Mouse (Mus musculus): ENCODE data around the gene Nfasc. TPM values are rescaled to one million over a fixed set of nuclear protein-coding genes. Genes with fewer than 3 reads are reported as not detected.

The Nfasc gene
- polyA plus RNA-seq, 1 experiment = 2.0 TPM

DNA sequence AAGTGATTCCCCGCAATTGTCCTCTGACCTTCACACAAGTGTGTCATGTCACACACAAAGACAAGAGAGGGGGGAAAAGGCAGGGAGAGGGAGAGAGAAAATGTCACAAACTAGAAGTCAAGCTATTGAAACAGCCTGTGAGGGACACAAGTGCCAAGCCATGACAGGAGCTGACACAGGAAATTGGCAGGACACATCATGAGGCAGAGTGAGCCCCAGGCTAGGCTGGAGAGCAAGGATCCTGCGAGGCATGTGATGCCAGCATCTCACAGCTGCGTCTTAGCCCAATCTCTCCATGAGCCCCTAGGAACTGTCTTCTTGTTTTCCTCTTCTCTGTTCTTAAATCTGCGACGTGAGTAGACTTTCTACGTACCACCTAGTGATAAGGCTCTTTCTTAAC is 33.4 kb upstream of the Nfasc start:
- Histone ChIP-seq H3K4me3 (ENCODE audit: control insufficient read depth, insufficient read depth, low read length) (no peak overlapping the region), H3K27me3 (ENCODE audit: control insufficient read depth, insufficient read depth, low read length) (no peaks in the 10 kb centered on the region), H3K4me1 (replicated peaks; ENCODE audit: control insufficient read depth, insufficient read depth, low read length) (no peaks in the 10 kb centered on the region), H3K27ac (ENCODE audit: control insufficient read depth, insufficient read depth, low read length) (no peak overlapping the region), H3K36me3 (ENCODE audit: control insufficient read depth, insufficient read depth, low read length) (no peaks in the 10 kb centered on the region)
- no peak for DNase-seq
- TF ChIP-seq POLR2A (IDR thresholded peaks at IDR 0.05; ENCODE audit: control insufficient read depth, extremely low read depth, insufficient read depth, low read length, poor library complexity) = no peak
- no peak for TF ChIP-seq CTCF (IDR thresholded peaks at IDR 0.05; ENCODE audit: borderline replicate concordance, control insufficient read depth, extremely low read depth, insufficient read depth, low read length, poor library complexity)
- WGBS = 83% methylated on average over 6 of the region's 6 CpGs

DNA sequence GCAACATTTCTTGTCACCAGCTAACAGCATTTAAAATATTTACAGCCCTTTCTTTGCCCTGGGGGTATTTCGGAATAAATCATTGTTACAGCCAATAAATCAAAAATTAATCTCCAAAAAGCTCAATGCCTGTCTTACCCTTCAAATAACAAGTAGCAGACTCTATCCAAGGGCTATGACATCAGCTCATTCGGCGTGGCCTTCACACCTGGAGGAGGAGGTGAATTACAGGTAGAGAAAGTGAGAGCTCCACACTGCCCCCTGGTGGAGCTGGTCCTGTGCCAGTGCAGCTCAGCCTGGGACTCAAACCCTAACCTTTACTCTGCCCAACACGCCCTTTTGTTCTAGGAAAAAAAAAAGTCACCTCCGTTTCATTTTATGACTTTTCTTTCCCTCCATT is 29.8 kb upstream of the Nfasc start:
- DNase-seq = peak; percentile 48
- H3K4me1 ChIP-seq (replicated peaks; ENCODE audit: control insufficient read depth, insufficient read depth, low read length) = no peaks in the 10 kb centered on the region
- H3K27me3 ChIP-seq (ENCODE audit: control insufficient read depth, insufficient read depth, low read length) = no peaks in the 10 kb centered on the region
- H3K27ac ChIP-seq (ENCODE audit: control insufficient read depth, insufficient read depth, low read length) = no peak overlapping the region
- whole genome bisulfite sequencing = 27% methylated on average over 5 of the region's 5 CpGs
- TF ChIP-seq CTCF (IDR thresholded peaks at IDR 0.05; ENCODE audit: borderline replicate concordance, control insufficient read depth, extremely low read depth, insufficient read depth, low read length, poor library complexity) = peak; percentile 64; the same call in 1 of the 2 replicates
- no peak for TF ChIP-seq POLR2A (IDR thresholded peaks at IDR 0.05; ENCODE audit: control insufficient read depth, extremely low read depth, insufficient read depth, low read length, poor library complexity)
- no peak overlapping the region for H3K4me3 ChIP-seq (ENCODE audit: control insufficient read depth, insufficient read depth, low read length)
- H3K36me3 ChIP-seq (ENCODE audit: control insufficient read depth, insufficient read depth, low read length) = no peaks in the 10 kb centered on the region

DNA sequence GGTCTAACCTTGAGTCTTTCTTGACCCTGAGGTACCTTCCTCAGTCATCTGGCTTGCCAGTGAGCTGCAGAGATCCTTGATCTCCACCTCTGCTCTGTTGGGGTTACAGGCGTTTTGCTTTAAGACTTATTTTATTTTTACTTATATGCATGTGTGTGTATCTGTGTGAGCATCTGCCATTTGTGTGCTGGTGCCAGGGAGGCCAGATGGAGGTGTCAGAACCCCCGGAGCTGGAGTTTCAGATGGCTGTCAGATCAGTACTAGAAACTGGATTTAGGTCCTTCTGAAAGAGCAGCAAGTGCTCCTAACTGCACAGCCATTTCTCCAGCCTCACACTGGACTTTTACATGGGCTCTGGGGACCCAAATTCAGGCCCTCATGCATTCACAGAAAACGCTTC is 28.0 kb upstream of the Nfasc start:
- H3K27me3 ChIP-seq (ENCODE audit: control insufficient read depth, insufficient read depth, low read length) = no peaks in the 10 kb centered on the region
- no peaks in the 10 kb centered on the region for H3K4me1 ChIP-seq (replicated peaks; ENCODE audit: control insufficient read depth, insufficient read depth, low read length)
- H3K36me3 ChIP-seq (ENCODE audit: control insufficient read depth, insufficient read depth, low read length) = no peaks in the 10 kb centered on the region
- no peak overlapping the region for H3K4me3 ChIP-seq (ENCODE audit: control insufficient read depth, insufficient read depth, low read length)
- 79% methylated on average over 3 of the region's 3 CpGs for WGBS
- DNase-seq = no peak
- no peak overlapping the region for H3K27ac ChIP-seq (ENCODE audit: control insufficient read depth, insufficient read depth, low read length)
- no peak for TF ChIP-seq CTCF (IDR thresholded peaks at IDR 0.05; ENCODE audit: borderline replicate concordance, control insufficient read depth, extremely low read depth, insufficient read depth, low read length, poor library complexity)
- no peak for TF ChIP-seq POLR2A (IDR thresholded peaks at IDR 0.05; ENCODE audit: control insufficient read depth, extremely low read depth, insufficient read depth, low read length, poor library complexity)

DNA sequence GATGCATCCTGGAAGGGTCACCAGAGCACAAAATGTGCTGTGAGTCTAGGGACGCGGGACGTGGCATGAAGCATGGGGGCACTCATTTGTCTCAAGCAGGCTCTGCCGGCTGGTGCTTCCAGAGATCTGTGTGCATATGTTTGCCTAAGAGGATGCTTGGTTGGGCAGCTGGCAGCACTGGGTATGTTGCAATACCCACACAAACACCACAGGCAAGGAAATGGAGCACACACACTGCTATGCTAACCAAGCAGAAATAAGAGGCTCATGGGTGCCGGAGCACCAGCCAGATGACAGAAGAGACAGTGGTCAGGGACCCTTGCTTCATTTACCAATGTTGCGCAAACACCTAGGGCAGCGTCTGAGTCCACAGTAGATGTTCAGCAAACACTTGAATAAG is 25.8 kb upstream of the Nfasc start:
- no peak for TF ChIP-seq POLR2A (IDR thresholded peaks at IDR 0.05; ENCODE audit: control insufficient read depth, extremely low read depth, insufficient read depth, low read length, poor library complexity)
- TF ChIP-seq CTCF (IDR thresholded peaks at IDR 0.05; ENCODE audit: borderline replicate concordance, control insufficient read depth, extremely low read depth, insufficient read depth, low read length, poor library complexity) = no peak
- no peak overlapping the region for H3K27ac ChIP-seq (ENCODE audit: control insufficient read depth, insufficient read depth, low read length)
- no peak for DNase-seq
- WGBS = 93% methylated on average over 7 of the region's 7 CpGs
- no peak overlapping the region for H3K4me3 ChIP-seq (ENCODE audit: control insufficient read depth, insufficient read depth, low read length)
- no peaks in the 10 kb centered on the region for H3K27me3 ChIP-seq (ENCODE audit: control insufficient read depth, insufficient read depth, low read length)
- H3K4me1 ChIP-seq (replicated peaks; ENCODE audit: control insufficient read depth, insufficient read depth, low read length) = no peaks in the 10 kb centered on the region
- H3K36me3 ChIP-seq (ENCODE audit: control insufficient read depth, insufficient read depth, low read length) = no peaks in the 10 kb centered on the region

DNA sequence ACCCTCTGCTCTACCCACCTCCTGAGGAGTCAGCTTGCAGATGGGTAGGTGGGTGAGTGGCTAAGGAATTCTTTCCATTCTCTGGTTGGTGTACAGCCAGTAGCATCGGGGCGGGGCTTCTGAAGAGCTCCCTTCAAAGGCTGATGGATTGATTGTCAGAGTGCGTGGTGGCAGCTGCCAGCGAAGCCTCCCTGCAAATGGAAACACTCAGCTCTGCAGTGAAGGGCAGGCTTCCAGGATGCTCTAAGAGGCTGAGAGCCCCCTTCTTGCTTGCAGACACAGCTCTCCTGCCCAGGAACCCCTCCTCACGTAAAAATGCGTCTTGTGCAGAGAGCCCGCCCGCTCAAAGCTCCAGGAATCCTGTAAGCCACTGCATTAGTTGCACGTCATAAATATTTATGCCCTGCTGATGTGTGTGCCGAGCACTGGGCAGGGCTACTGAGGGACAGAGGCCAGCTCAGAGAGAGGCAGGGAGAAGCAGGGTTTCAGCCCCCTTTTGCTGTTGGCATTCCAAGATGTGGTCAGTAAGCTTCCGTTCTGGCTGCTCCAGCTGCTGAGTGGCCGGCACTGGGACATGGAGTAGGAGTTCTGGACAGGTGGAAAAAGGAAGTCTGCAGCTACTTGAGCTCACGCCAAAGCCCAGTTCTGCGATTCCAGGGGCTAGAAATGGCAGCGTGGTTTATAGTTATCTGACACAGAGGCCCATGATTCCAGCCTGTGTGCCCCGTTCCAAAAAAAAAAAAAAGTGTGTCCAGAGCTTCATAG is 24.5 kb upstream of the Nfasc start:
- DNase-seq = no peak
- WGBS = 39% methylated on average over 16 of the region's 16 CpGs
- no peaks in the 10 kb centered on the region for H3K4me1 ChIP-seq (replicated peaks; ENCODE audit: control insufficient read depth, insufficient read depth, low read length)
- no peaks in the 10 kb centered on the region for H3K27me3 ChIP-seq (ENCODE audit: control insufficient read depth, insufficient read depth, low read length)
- TF ChIP-seq CTCF (IDR thresholded peaks at IDR 0.05; ENCODE audit: borderline replicate concordance, control insufficient read depth, extremely low read depth, insufficient read depth, low read length, poor library complexity) (no peak), POLR2A (IDR thresholded peaks at IDR 0.05; ENCODE audit: control insufficient read depth, extremely low read depth, insufficient read depth, low read length, poor library complexity) (no peak)
- no peaks in the 10 kb centered on the region for H3K36me3 ChIP-seq (ENCODE audit: control insufficient read depth, insufficient read depth, low read length)
- H3K4me3 ChIP-seq (ENCODE audit: control insufficient read depth, insufficient read depth, low read length) = no peak overlapping the region
- H3K27ac ChIP-seq (ENCODE audit: control insufficient read depth, insufficient read depth, low read length) = no peak overlapping the region

DNA sequence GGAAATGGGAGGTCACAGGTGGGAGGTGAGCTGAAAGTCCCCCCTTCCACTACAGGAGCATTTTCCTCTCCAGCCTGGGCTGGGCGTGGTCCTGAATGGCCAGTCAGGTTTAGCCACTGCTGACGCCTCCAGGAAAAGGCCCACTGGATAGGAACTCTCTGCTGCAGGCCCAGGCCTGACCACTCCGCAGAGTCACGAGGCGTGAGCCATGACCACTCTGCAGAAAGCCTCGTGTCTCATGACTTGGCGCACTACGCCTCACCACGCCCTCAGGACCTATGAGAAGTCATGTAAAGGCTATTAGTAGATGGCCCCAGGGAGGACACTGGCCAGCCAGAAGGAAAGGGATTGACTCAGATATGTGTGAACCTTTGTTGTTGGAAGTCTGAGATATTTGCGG is 23.6 kb upstream of the Nfasc start:
- no peak overlapping the region for H3K27ac ChIP-seq (ENCODE audit: control insufficient read depth, insufficient read depth, low read length)
- TF ChIP-seq CTCF (IDR thresholded peaks at IDR 0.05; ENCODE audit: borderline replicate concordance, control insufficient read depth, extremely low read depth, insufficient read depth, low read length, poor library complexity) (no peak), POLR2A (IDR thresholded peaks at IDR 0.05; ENCODE audit: control insufficient read depth, extremely low read depth, insufficient read depth, low read length, poor library complexity) (no peak)
- H3K27me3 ChIP-seq (ENCODE audit: control insufficient read depth, insufficient read depth, low read length) = no peaks in the 10 kb centered on the region
- H3K36me3 ChIP-seq (ENCODE audit: control insufficient read depth, insufficient read depth, low read length) = no peaks in the 10 kb centered on the region
- H3K4me1 ChIP-seq (replicated peaks; ENCODE audit: control insufficient read depth, insufficient read depth, low read length) = no peaks in the 10 kb centered on the region
- WGBS = 76% methylated on average over 10 of the region's 10 CpGs
- DNase-seq = no peak
- H3K4me3 ChIP-seq (ENCODE audit: control insufficient read depth, insufficient read depth, low read length) = no peak overlapping the region

All from thymus, adult 2 months (tissue).